Mouse (Mus musculus) liver, embryonic 14.5 days (tissue): ENCODE data around the gene Pcbp1. TPM values are rescaled to one million over a fixed set of nuclear protein-coding genes. Genes with fewer than 3 reads are reported as not detected.
"Not testable (repeated sequence)": the region's sequence is repeated elsewhere in the genome, so short reads cannot be mapped to it uniquely, and the experiment has no call there.

Experiments
- ATAC-seq: fragments of 200-750 bp; cut with Nextera tagmentation; 2 replicates; pipeline ENCODE4 v1.8.0; 2017; ENCODE audit warnings: moderate number of reproducible peaks, mild to moderate bottlenecking, moderate library complexity; ENCODE audit not compliant: insufficient read depth
- DNase-seq, 3 experiments: peaks; one replicate each; pipeline ENCODE4 v3.0.0-alpha.2; 2012 to 2013; ENCODE audit warnings: low read depth in 3 of 3, low spot score in 3 of 3
- H3K27ac ChIP-seq: fragments of 300-500 bp; sonication (generic); 2 replicates; pipeline ENCODE4 v1.5.1; 2014; ENCODE audit warnings: moderate library complexity, mild to moderate bottlenecking, control low read depth, inconsistent platforms
- H3K27me3 ChIP-seq: fragments of 300-500 bp; sonication (generic); 2 replicates; pipeline ENCODE4 v1.6.1; 2014; ENCODE audit warnings: mild to moderate bottlenecking, low read length, moderate library complexity; ENCODE audit not compliant: control insufficient read depth, insufficient read depth
- H3K36me3 ChIP-seq: fragments of 300-500 bp; sonication (generic); replicated peaks from 2 replicates; pipeline ENCODE4 v1.6.1; 2014; ENCODE audit warnings: low read depth; ENCODE audit not compliant: control insufficient read depth, insufficient read depth
- H3K4me1 ChIP-seq, 2 experiments: fragments of 200-500 bp in 1 of 2; fragments of 300-500 bp in 1 of 2; sonication (generic) in 1 of 2; replicated peaks; 2 replicates each; pipeline ENCODE4 v1.6.1; 2012 to 2014; ENCODE audit warnings: antibody characterized with exemption in 1 of 2, inconsistent platforms in 1 of 2, low read length in 1 of 2; ENCODE audit not compliant: control insufficient read depth in 2 of 2, insufficient read depth in 2 of 2
- H3K4me2 ChIP-seq: fragments of 300-500 bp; sonication (generic); 2 replicates; pipeline ENCODE4 v1.6.1; 2014; ENCODE audit warnings: low read depth, mild to moderate bottlenecking, control low read depth, moderate library complexity
- H3K4me3 ChIP-seq, 2 experiments: fragments of 200-500 bp in 1 of 2; fragments of 300-500 bp in 1 of 2; sonication (generic) in 1 of 2; 2 replicates each; pipeline ENCODE4 v1.5.1; 2012 to 2014; ENCODE audit warnings: low read depth in 2 of 2, low read length in 2 of 2, mild to moderate bottlenecking in 2 of 2, control low read depth in 1 of 2, inconsistent platforms in 1 of 2, moderate library complexity in 1 of 2; ENCODE audit not compliant: insufficient read depth in 1 of 2
- H3K9ac ChIP-seq: fragments of 300-500 bp; sonication (generic); replicated peaks from 2 replicates; pipeline ENCODE4 v1.6.1; 2014; ENCODE audit warnings: mild to moderate bottlenecking, control low read depth, moderate library complexity
- H3K9me3 ChIP-seq: fragments of 300-500 bp; sonication (generic); 2 replicates; pipeline ENCODE4 v1.6.1; 2016; ENCODE audit warnings: low read length, mixed read lengths; ENCODE audit not compliant: control insufficient read depth
- CTCF ChIP-seq: IDR thresholded peaks from 2 replicates; pipeline ENCODE4 v1.5.1; 2016; ENCODE audit warnings: antibody characterized with exemption, low read depth, control low read depth
- EP300 ChIP-seq: IDR thresholded peaks from 2 replicates; pipeline ENCODE4 v1.6.1; 2016; ENCODE audit warnings: antibody characterized with exemption, low read depth
- WGBS: fragments of 180-500 bp; shearing (Covaris S2); extraction: QIAGEN DNeasy Blood & Tissue Kit; methylation state at CpG from one replicate; pipeline ENCODE4 v1.1.7; 2014; ENCODE audit not compliant: insufficient replicate concordance; 5-methylcytosine and 5-hydroxymethylcytosine counted together
- polyA plus RNA-seq, 2 experiments: library from polyadenylated mRNA; depleted of rRNA in 1 of 2; stranded (reverse) in 1 of 2; unstranded in 1 of 2; fragments of >200 nt; fragmentation: Nextera tagmentation in 1 of 2; extraction: Ambion mirVana in 1 of 2; gene quantifications; 2 replicates each; pipeline versions ENCODE4 v1.2.1 to v1.2.3; 2012 to 2014

Pcbp1 gene
- polyA plus RNA-seq, 2 experiments = 136 to 188 TPM

DNA sequence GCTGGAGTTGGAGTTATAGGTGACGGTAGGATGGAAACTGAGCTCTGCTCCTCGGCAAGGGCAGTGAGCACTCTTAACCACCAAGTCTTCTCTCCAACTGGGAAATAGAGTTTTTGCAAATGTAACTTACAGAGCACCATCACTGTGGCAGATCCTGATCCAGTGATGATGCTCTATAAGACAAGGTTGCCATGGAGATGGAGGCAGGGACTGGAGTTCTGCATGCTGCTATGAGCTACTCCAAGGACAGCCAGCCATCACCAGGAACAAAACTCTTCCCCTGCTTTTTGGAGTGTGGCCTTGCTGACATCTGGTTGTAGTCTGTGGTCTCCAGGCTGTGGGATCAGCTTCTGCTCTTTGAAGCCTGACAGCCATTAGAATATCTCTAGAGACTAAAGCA lies 39.7 kb upstream of the Pcbp1 start:
- H3K36me3 ChIP-seq = peaks cover 2% of the 10 kb centered on the region
- H3K27ac ChIP-seq = no peak overlapping the region
- no peak overlapping the region for H3K4me2 ChIP-seq
- H3K9me3 ChIP-seq = no peaks in the 10 kb centered on the region
- no peaks in the 10 kb centered on the region for H3K27me3 ChIP-seq
- no peaks in the 10 kb centered on the region for H3K4me1 ChIP-seq
- no peak overlapping the region for H3K9ac ChIP-seq
- ATAC-seq (no peak), DNase-seq (no peak)
- no peak overlapping the region for H3K4me3 ChIP-seq
- TF ChIP-seq EP300 = no peak
- TF ChIP-seq CTCF = no peak
- WGBS = 94% methylated on average over 2 of the region's 2 CpGs

DNA sequence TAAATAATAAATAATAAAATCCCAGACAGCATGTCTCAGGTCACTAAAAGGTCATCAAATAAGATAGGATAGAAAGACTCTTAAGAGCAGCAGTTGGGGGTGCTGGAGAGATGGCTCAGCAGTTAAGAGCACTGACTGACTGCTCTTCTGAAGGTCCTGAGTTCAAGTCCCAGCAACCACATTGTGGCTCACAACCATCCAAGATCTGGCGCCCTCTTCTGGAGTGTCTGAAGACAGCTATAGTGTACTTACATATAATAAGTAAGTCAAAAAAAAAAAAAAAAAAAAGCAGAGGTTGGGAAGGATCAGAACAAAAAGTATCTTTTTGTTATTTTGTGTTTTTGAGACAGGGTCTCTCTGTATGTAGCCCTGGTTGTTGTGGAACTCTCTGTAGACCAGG lies 31.1 kb upstream of the Pcbp1 start:
- not testable (repeated sequence) for H3K4me1 ChIP-seq, H3K27me3 ChIP-seq, DNase-seq, H3K9ac ChIP-seq, H3K4me3 ChIP-seq, H3K4me2 ChIP-seq, H3K27ac ChIP-seq, H3K9me3 ChIP-seq, H3K36me3 ChIP-seq, ATAC-seq
- TF ChIP-seq CTCF = peak; percentile 52
- WGBS = 56% methylated on average over 1 of the region's 1 CpGs

- H3K4me3 ChIP-seq = no peak overlapping the region
- H3K27ac ChIP-seq = no peak overlapping the region
- no peak overlapping the region for H3K9ac ChIP-seq
- no peak for ATAC-seq
- H3K27me3 ChIP-seq = no peaks in the 10 kb centered on the region
- TF ChIP-seq CTCF (no peak), EP300 (no peak)
- no peaks in the 10 kb centered on the region for H3K4me1 ChIP-seq
- no peaks in the 10 kb centered on the region for H3K9me3 ChIP-seq
- DNase-seq = no peak
- peaks cover 8% of the 10 kb centered on the region for H3K36me3 ChIP-seq
- 73% methylated on average over 3 of the region's 3 CpGs for WGBS
- no peak overlapping the region for H3K4me2 ChIP-seq
Observed at GRCm38 (mm10) chr6:86556345-86557058, 30.4 kb upstream of the Pcbp1 start.

DNA sequence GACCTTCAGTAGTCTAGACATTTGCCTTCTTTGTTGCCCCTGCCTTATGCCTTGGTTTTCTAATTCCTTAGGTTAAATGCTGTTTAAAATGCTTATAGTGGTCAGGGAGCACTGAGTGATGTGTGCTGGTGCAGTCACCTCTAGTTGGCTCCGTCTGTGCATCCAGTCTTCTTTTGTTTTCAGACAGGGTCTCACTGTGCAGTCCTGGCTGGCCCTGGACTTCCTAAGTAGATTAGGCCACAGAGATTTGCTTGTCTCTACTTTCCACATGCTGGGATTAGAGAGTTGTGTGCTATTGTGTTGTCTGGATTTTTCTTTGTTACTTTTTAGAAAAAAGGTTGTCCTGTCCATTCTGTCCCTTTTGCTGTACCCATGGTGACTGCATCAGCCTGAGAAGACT lies 24.5 kb upstream of the Pcbp1 start:
- WGBS = 84% methylated on average over 1 of the region's 1 CpGs
- no peak for ATAC-seq

GRCm38 (mm10) chr6:86547880-86548367 lies 21.8 kb upstream of the Pcbp1 start:
- Histone ChIP-seq H3K9ac (peak overlapping the region; percentile 65), H3K4me1 (peaks cover 16 to 18% of the 10 kb centered on the region in 2 experiments), H3K9me3 (no peaks in the 10 kb centered on the region), H3K4me2 (peak overlapping the region; percentile 63), H3K27ac (peak overlapping the region; percentile 93), H3K4me3 (peak overlapping the region; percentile 26 to 38), H3K36me3 (peaks cover 9% of the 10 kb centered on the region), H3K27me3 (no peaks in the 10 kb centered on the region)
- ATAC-seq = peak; percentile 94
- TF ChIP-seq CTCF = 0 out of 2 replicates have a peak, but pooled peaks have one; percentile 11
- peak; percentile 84 for TF ChIP-seq EP300
- peak; percentile 56 to 65 (median 56) for DNase-seq
- WGBS = 45% methylated on average over 8 of the region's 8 CpGs

More for the DNA sequence above, 24.5 kb upstream of the Pcbp1 start:
- peaks cover 16 to 18% of the 10 kb centered on the region in 2 experiments for H3K4me1 ChIP-seq
- H3K27me3 ChIP-seq = no peaks in the 10 kb centered on the region
- peaks cover 10% of the 10 kb centered on the region for H3K36me3 ChIP-seq
- H3K9me3 ChIP-seq = no peaks in the 10 kb centered on the region
- H3K4me3 ChIP-seq = no peak overlapping the region
- no peak for DNase-seq
- no peak overlapping the region for H3K4me2 ChIP-seq
- TF ChIP-seq CTCF = no peak
- no peak for TF ChIP-seq EP300
- no peak overlapping the region for H3K27ac ChIP-seq
- H3K9ac ChIP-seq = no peak overlapping the region
